Mouse (Mus musculus): ENCODE measurements at regions not wholly inside any gene's neighbourhood (a gene's known extent, or its start where the extent isn't known, plus 50 kb on each side); places are given as distances from the start of the nearest gene placed in this dataset.
A peak's percentile ranks its signal among the peaks of the same experiment; 100 is the strongest.

DNA sequence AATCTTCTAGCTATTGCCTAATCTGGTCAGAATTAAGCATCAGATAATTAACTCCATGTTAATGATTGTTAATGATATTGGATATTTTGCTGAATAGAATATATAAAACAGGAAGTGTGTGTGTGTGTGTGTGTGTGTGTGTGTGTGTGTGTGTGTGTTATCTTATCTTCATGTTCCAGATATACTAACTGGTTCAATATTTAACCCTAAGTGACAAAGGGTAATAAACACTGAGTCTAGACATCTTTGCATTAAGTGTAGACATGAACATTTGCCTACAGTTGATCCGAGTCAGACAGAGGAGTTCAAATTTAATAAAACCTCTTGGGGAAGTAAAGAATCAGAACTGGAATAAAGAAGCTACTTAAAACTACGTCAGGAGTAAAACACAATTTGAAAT is 161.6 kb downstream of the Fsip2 start:
- 68% methylated on average over 2 of the region's 2 CpGs for WGBS
- H3K9me3 ChIP-seq (ENCODE audit: control insufficient read depth, low read depth, low read length): no peaks in the 10 kb centered on the region
- H3K27ac ChIP-seq (ENCODE audit: low read length): no peak overlapping the region
- no peak for ATAC-seq (ENCODE audit: insufficient number of reproducible peaks, insufficient read depth, low FRiP score, low read depth)
- no peaks in the 10 kb centered on the region for H3K36me3 ChIP-seq (ENCODE audit: control insufficient read depth, insufficient read depth, low read length)
- H3K4me2 ChIP-seq (replicated peaks; ENCODE audit: low read depth, low read length): no peak overlapping the region
- no peak overlapping the region for H3K9ac ChIP-seq (replicated peaks; ENCODE audit: low read depth, low read length)
- no peak overlapping the region for H3K4me3 ChIP-seq (ENCODE audit: low read depth, low read length)
- H3K27me3 ChIP-seq (ENCODE audit: control insufficient read depth, insufficient read depth, low read length): no peaks in the 10 kb centered on the region
- no peaks in the 10 kb centered on the region for H3K4me1 ChIP-seq (ENCODE audit: control insufficient read depth, insufficient read depth, low read length)

DNA sequence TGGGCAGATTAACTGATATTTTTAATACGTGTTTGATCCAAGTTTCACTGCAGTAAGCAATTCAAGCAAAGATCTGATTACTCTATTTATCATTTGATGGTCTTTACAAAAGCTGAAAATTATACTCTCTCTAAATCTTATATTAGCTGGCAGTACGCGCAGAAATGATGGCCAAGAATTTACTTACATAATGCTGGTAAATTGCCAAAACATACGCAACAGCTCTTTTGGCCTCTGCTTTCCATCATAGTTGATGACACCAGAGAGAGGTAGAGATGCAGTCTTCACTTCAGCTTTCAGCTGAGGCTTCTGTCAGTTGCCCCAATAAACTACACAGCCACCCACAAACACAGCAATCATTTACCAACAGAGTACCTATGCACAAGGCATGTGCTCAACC is 182.9 kb downstream of the Fsip2 start:
- no peaks in the 10 kb centered on the region; the same call in 1 of the 2 replicates for H3K9me3 ChIP-seq (ENCODE audit: control insufficient read depth, low read depth, low read length)
- H3K4me2 ChIP-seq (replicated peaks; ENCODE audit: low read depth, low read length): no peak overlapping the region
- no peaks in the 10 kb centered on the region for H3K27me3 ChIP-seq (ENCODE audit: control insufficient read depth, insufficient read depth, low read length)
- 0 out of 2 replicates have a peak, but pooled peaks have one; percentile 33 for ATAC-seq (ENCODE audit: insufficient number of reproducible peaks, insufficient read depth, low FRiP score, low read depth)
- WGBS: 39% methylated on average over 4 of the region's 4 CpGs
- H3K36me3 ChIP-seq (ENCODE audit: control insufficient read depth, insufficient read depth, low read length): no peaks in the 10 kb centered on the region
- no peak overlapping the region for H3K9ac ChIP-seq (replicated peaks; ENCODE audit: low read depth, low read length)
- peaks cover 6% of the 10 kb centered on the region; the same call in 1 of the 2 replicates for H3K4me1 ChIP-seq (ENCODE audit: control insufficient read depth, insufficient read depth, low read length)
- H3K4me3 ChIP-seq (ENCODE audit: low read depth, low read length): no peak overlapping the region
- H3K27ac ChIP-seq (ENCODE audit: low read length): no peak overlapping the region

DNA sequence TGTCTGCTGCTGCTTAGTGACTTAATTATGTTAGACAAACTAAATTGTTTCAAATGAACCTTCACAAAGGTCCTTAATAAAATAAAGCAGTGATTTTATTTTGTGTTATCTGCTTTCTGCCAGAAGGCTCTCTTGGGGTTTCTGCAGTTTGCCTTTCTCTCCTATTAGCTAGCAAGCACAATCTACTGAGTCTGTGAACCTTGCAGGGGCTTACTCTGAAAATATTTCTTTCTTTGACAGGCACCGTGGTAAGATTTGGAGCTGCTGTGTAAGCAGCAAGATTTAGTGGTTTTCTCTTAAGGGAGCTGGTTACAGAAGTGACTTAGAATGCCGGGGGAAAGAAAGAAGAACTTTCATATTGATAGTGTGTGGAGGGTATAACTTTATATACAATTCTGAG is 187.3 kb downstream of the Fsip2 start:
- 30% methylated on average over 2 of the region's 2 CpGs for WGBS
- H3K27ac ChIP-seq (ENCODE audit: low read length): peak overlapping the region; percentile 40; the same call in 1 of the 2 replicates
- H3K4me1 ChIP-seq (ENCODE audit: control insufficient read depth, insufficient read depth, low read length): peaks cover 5% of the 10 kb centered on the region; the same call in 1 of the 2 replicates

DNA sequence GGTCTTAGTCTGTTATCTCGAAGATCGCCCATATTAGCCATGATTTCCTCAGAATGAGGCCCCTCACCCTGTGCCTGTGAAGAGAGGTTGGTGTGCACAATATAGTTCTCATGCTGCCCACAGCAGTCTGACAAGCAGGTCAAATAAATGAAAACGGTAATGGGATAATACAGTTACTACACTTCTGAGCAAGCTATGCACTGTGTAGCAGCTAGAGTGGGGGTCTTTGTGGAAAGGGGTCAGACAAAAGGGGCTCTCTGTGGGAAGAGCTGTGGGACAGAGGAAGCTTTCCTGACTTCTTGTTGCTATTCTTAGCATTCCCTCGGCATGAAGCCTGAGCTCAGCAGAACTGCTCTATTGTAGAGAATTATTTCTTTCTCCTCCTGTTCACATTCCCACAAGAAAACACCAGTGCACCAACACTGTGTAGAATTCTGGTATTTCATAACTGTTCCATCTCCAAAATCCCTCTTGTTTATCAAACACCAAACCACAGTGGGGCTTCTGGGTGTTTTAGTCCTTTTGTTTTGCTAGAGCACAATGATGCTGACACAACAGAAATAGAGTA is 187.9 kb downstream of the Fsip2 start:
- no peak overlapping the region for H3K4me3 ChIP-seq (ENCODE audit: low read depth, low read length)
- ATAC-seq (ENCODE audit: insufficient number of reproducible peaks, insufficient read depth, low FRiP score, low read depth): no peak
- H3K9ac ChIP-seq (replicated peaks; ENCODE audit: low read depth, low read length): no peak overlapping the region
- H3K9me3 ChIP-seq (ENCODE audit: control insufficient read depth, low read depth, low read length): no peaks in the 10 kb centered on the region
- peaks cover 3% of the 10 kb centered on the region; the same call in 1 of the 2 replicates for H3K4me1 ChIP-seq (ENCODE audit: control insufficient read depth, insufficient read depth, low read length)
- no peaks in the 10 kb centered on the region for H3K36me3 ChIP-seq (ENCODE audit: control insufficient read depth, insufficient read depth, low read length)
- no peak overlapping the region for H3K4me2 ChIP-seq (replicated peaks; ENCODE audit: low read depth, low read length)
- H3K27me3 ChIP-seq (ENCODE audit: control insufficient read depth, insufficient read depth, low read length): no peaks in the 10 kb centered on the region
- 34% methylated on average over 4 of the region's 4 CpGs for WGBS
- peak overlapping the region; percentile 40; the same call in 1 of the 2 replicates for H3K27ac ChIP-seq (ENCODE audit: low read length)

More for the DNA sequence above, 187.3 kb downstream of the Fsip2 start:
- H3K9me3 ChIP-seq (ENCODE audit: control insufficient read depth, low read depth, low read length): no peaks in the 10 kb centered on the region
- no peaks in the 10 kb centered on the region for H3K27me3 ChIP-seq (ENCODE audit: control insufficient read depth, insufficient read depth, low read length)
- H3K9ac ChIP-seq (replicated peaks; ENCODE audit: low read depth, low read length): no peak overlapping the region
- H3K36me3 ChIP-seq (ENCODE audit: control insufficient read depth, insufficient read depth, low read length): no peaks in the 10 kb centered on the region
- no peak for ATAC-seq (ENCODE audit: insufficient number of reproducible peaks, insufficient read depth, low FRiP score, low read depth)
- H3K4me2 ChIP-seq (replicated peaks; ENCODE audit: low read depth, low read length): no peak overlapping the region
- no peak overlapping the region for H3K4me3 ChIP-seq (ENCODE audit: low read depth, low read length)

DNA sequence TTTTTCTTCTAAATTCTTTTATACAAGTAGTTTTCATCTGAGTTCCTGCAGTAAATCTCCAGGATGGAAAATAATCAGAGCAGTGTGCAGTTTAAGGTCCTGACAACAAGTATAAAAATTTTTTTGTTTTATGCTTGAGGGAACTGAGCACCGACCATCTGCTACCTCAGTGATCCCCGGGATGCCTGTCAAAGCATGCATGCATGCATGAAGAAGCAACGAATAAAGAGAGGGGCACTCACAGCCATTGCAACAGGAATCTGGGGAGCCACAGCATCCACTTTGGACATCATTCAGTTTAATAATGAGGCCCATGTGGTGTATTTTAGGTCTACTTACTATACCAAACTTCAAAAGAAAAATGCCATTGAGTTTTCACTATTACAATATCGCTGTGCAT is 222.4 kb downstream of the Fsip2 start:
- Histone ChIP-seq H3K4me2 (replicated peaks; ENCODE audit: low read depth, low read length) (no peak overlapping the region), H3K4me1 (ENCODE audit: control insufficient read depth, insufficient read depth, low read length) (no peaks in the 10 kb centered on the region), H3K27ac (ENCODE audit: low read length) (no peak overlapping the region), H3K9me3 (ENCODE audit: control insufficient read depth, low read depth, low read length) (no peaks in the 10 kb centered on the region), H3K4me3 (ENCODE audit: low read depth, low read length) (no peak overlapping the region), H3K36me3 (ENCODE audit: control insufficient read depth, insufficient read depth, low read length) (no peaks in the 10 kb centered on the region), H3K27me3 (ENCODE audit: control insufficient read depth, insufficient read depth, low read length) (no peaks in the 10 kb centered on the region), H3K9ac (replicated peaks; ENCODE audit: low read depth, low read length) (no peak overlapping the region)
- 77% methylated on average over 4 of the region's 4 CpGs for WGBS
- ATAC-seq (ENCODE audit: insufficient number of reproducible peaks, insufficient read depth, low FRiP score, low read depth): no peak

Data from stomach, embryonic 14.5 days (tissue).